Mouse (Mus musculus) liver, embryonic 14.5 days (tissue): Measurements from ENCODE around the gene D930020B18Rik. TPM values are rescaled to one million over a fixed set of nuclear protein-coding genes. Genes with fewer than 3 reads are reported as not detected.
A peak's percentile ranks its signal among the peaks of the same experiment; 100 is the strongest.

Source experiments
- ATAC-seq: fragments of 200-750 bp; cut with Nextera tagmentation; 2 replicates; pipeline ENCODE4 v1.8.0; 2017; ENCODE audit warnings: moderate number of reproducible peaks, mild to moderate bottlenecking, moderate library complexity; ENCODE audit not compliant: insufficient read depth
- DNase-seq, 3 experiments: peaks; one replicate each; pipeline ENCODE4 v3.0.0-alpha.2; 2012 to 2013; ENCODE audit warnings: low read depth in 3 of 3, low spot score in 3 of 3
- H3K27ac ChIP-seq: fragments of 300-500 bp; sonication (generic); 2 replicates; pipeline ENCODE4 v1.5.1; 2014; ENCODE audit warnings: moderate library complexity, mild to moderate bottlenecking, control low read depth, inconsistent platforms
- H3K27me3 ChIP-seq: fragments of 300-500 bp; sonication (generic); 2 replicates; pipeline ENCODE4 v1.6.1; 2014; ENCODE audit warnings: mild to moderate bottlenecking, low read length, moderate library complexity; ENCODE audit not compliant: control insufficient read depth, insufficient read depth
- H3K36me3 ChIP-seq: fragments of 300-500 bp; sonication (generic); replicated peaks from 2 replicates; pipeline ENCODE4 v1.6.1; 2014; ENCODE audit warnings: low read depth; ENCODE audit not compliant: control insufficient read depth, insufficient read depth
- H3K4me1 ChIP-seq, 2 experiments: fragments of 200-500 bp in 1 of 2; fragments of 300-500 bp in 1 of 2; sonication (generic) in 1 of 2; replicated peaks; 2 replicates each; pipeline ENCODE4 v1.6.1; 2012 to 2014; ENCODE audit warnings: antibody characterized with exemption in 1 of 2, inconsistent platforms in 1 of 2, low read length in 1 of 2; ENCODE audit not compliant: control insufficient read depth in 2 of 2, insufficient read depth in 2 of 2
- H3K4me2 ChIP-seq: fragments of 300-500 bp; sonication (generic); 2 replicates; pipeline ENCODE4 v1.6.1; 2014; ENCODE audit warnings: low read depth, mild to moderate bottlenecking, control low read depth, moderate library complexity
- H3K4me3 ChIP-seq, 2 experiments: fragments of 200-500 bp in 1 of 2; fragments of 300-500 bp in 1 of 2; sonication (generic) in 1 of 2; 2 replicates each; pipeline ENCODE4 v1.5.1; 2012 to 2014; ENCODE audit warnings: low read depth in 2 of 2, low read length in 2 of 2, mild to moderate bottlenecking in 2 of 2, control low read depth in 1 of 2, inconsistent platforms in 1 of 2, moderate library complexity in 1 of 2; ENCODE audit not compliant: insufficient read depth in 1 of 2
- H3K9ac ChIP-seq: fragments of 300-500 bp; sonication (generic); replicated peaks from 2 replicates; pipeline ENCODE4 v1.6.1; 2014; ENCODE audit warnings: mild to moderate bottlenecking, control low read depth, moderate library complexity
- H3K9me3 ChIP-seq: fragments of 300-500 bp; sonication (generic); 2 replicates; pipeline ENCODE4 v1.6.1; 2016; ENCODE audit warnings: low read length, mixed read lengths; ENCODE audit not compliant: control insufficient read depth
- CTCF ChIP-seq: IDR thresholded peaks from 2 replicates; pipeline ENCODE4 v1.5.1; 2016; ENCODE audit warnings: antibody characterized with exemption, low read depth, control low read depth
- EP300 ChIP-seq: IDR thresholded peaks from 2 replicates; pipeline ENCODE4 v1.6.1; 2016; ENCODE audit warnings: antibody characterized with exemption, low read depth
- WGBS: fragments of 180-500 bp; shearing (Covaris S2); extraction: QIAGEN DNeasy Blood & Tissue Kit; methylation state at CpG from one replicate; pipeline ENCODE4 v1.1.7; 2014; ENCODE audit not compliant: insufficient replicate concordance; 5-methylcytosine and 5-hydroxymethylcytosine counted together
- microRNA-seq: library from miRNA; unstranded; fragments of <30 nt; microRNA quantifications from one replicate; pipeline ENCODE4, GENCODE M21; 2016
- polyA plus RNA-seq, 2 experiments: library from polyadenylated mRNA; depleted of rRNA in 1 of 2; stranded (reverse) in 1 of 2; unstranded in 1 of 2; fragments of >200 nt; fragmentation: Nextera tagmentation in 1 of 2; extraction: Ambion mirVana in 1 of 2; gene quantifications; 2 replicates each; pipeline versions ENCODE4 v1.2.1 to v1.2.3; 2012 to 2014

The D930020B18Rik gene
- polyA plus RNA-seq, 2 experiments: 0.04 TPM; not detected in 1

- Histone ChIP-seq H3K27ac (no peak overlapping the region), H3K9me3 (no peaks in the 10 kb centered on the region), H3K36me3 (no peaks in the 10 kb centered on the region), H3K27me3 (no peaks in the 10 kb centered on the region), H3K4me2 (no peak overlapping the region), H3K9ac (no peak overlapping the region), H3K4me3 (no peak overlapping the region), H3K4me1 (no peaks in the 10 kb centered on the region)
- 42% methylated on average over 8 of the region's 8 CpGs for WGBS
- DNase-seq (no peak), ATAC-seq (no peak)
- TF ChIP-seq CTCF (no peak), EP300 (no peak)
Observed at GRCm38 (mm10) chr10:121731048-121731725, 89.8 kb downstream of the D930020B18Rik start.

GRCm38 (mm10) chr10:121732542-121732941 lies 91.2 kb downstream of the D930020B18Rik start:
- no peaks in the 10 kb centered on the region for H3K36me3 ChIP-seq
- DNase-seq (no peak), ATAC-seq (no peak)
- H3K9me3 ChIP-seq: no peaks in the 10 kb centered on the region
- 77% methylated on average over 9 of the region's 9 CpGs for WGBS
- H3K4me3 ChIP-seq: no peak overlapping the region
- no peak overlapping the region for H3K4me2 ChIP-seq
- no peaks in the 10 kb centered on the region for H3K27me3 ChIP-seq
- no peak overlapping the region for H3K9ac ChIP-seq
- H3K27ac ChIP-seq: no peak overlapping the region
- H3K4me1 ChIP-seq: no peaks in the 10 kb centered on the region
- TF ChIP-seq CTCF: no peak
- no peak for TF ChIP-seq EP300

GRCm38 (mm10) chr10:121737256-121737655 lies 95.9 kb downstream of the D930020B18Rik start:
- ATAC-seq: no peak
- no peak for DNase-seq
- H3K36me3 ChIP-seq: no peaks in the 10 kb centered on the region

GRCm38 (mm10) chr10:121739548-121740505 lies 98.4 kb downstream of the D930020B18Rik start, which contains the start of gene BC048403:
TSS of gene BC048403 (plus strand) at chr10:121739937.
- Histone ChIP-seq H3K36me3 (no peaks in the 10 kb centered on the region), H3K27me3 (no peaks in the 10 kb centered on the region), H3K9me3 (no peaks in the 10 kb centered on the region), H3K9ac (peak within 1 kb of the TSS; percentile 67), H3K4me1 (peaks cover 7 to 9% of the 10 kb centered on the region in 2 experiments; a peak in 3 of 4 replicates), H3K4me2 (peak within 1 kb of the TSS; percentile 83), H3K4me3 (peak within 1 kb of the TSS; percentile 78), H3K27ac (no peak within 1 kb of the TSS)
- under 1% methylated on average over 68 of the region's 68 CpGs for WGBS
- TF ChIP-seq CTCF (no peak), EP300 (no peak)
- DNase-seq (peak; percentile 69 to 78 (median 70)), ATAC-seq (peak; percentile 97)

More at GRCm38 (mm10) chr10:121737256-121737655, 95.9 kb downstream of the D930020B18Rik start:
- Histone ChIP-seq H3K27ac (no peak overlapping the region), H3K4me1 (peaks cover 7 to 9% of the 10 kb centered on the region in 2 experiments; a peak in 3 of 4 replicates), H3K9me3 (no peaks in the 10 kb centered on the region), H3K4me3 (no peak overlapping the region), H3K27me3 (no peaks in the 10 kb centered on the region), H3K9ac (no peak overlapping the region), H3K4me2 (no peak overlapping the region)
- TF ChIP-seq EP300 (no peak), CTCF (no peak)
- WGBS: 71% methylated on average over 3 of the region's 3 CpGs

GRCm38 (mm10) chr10:121742336-121742735 lies 100.9 kb downstream of the D930020B18Rik start:
- Histone ChIP-seq H3K4me1 (peaks cover 7 to 9% of the 10 kb centered on the region in 2 experiments; a peak in 3 of 4 replicates), H3K9ac (no peak overlapping the region), H3K4me3 (no peak overlapping the region), H3K9me3 (no peaks in the 10 kb centered on the region), H3K27me3 (no peaks in the 10 kb centered on the region), H3K27ac (no peak overlapping the region), H3K36me3 (peaks cover 2% of the 10 kb centered on the region), H3K4me2 (no peak overlapping the region)
- no peak for ATAC-seq
- TF ChIP-seq CTCF (no peak), EP300 (no peak)
- no peak for DNase-seq
- 63% methylated on average over 4 of the region's 4 CpGs for WGBS

Small RNA genes within 50 kb of the gene (microRNA-seq; reads per million reads assigned to microRNA genes)
- not detected for gene Gm24330

Other genes starting within 250 kb of the D930020B18Rik start
- 5.7 and 8.6 TPM in 2 replicates for gene Rassf3, start 165.2 kb upstream of the D930020B18Rik start, polyA plus RNA-seq (2012; rRNA removed)
- gene Rassf3, start 165.2 kb upstream of the D930020B18Rik start, polyA plus RNA-seq (2014; fragmentation: Nextera tagmentation; extraction: Ambion mirVana): 7.9 and 10.8 TPM in 2 replicates
- gene Tbk1, start 54.8 kb upstream of the D930020B18Rik start, polyA plus RNA-seq (2012; rRNA removed): 6.6 and 13.6 TPM in 2 replicates
- 17.1 and 18.0 TPM in 2 replicates for gene Tbk1, start 54.8 kb upstream of the D930020B18Rik start, polyA plus RNA-seq (2014; fragmentation: Nextera tagmentation; extraction: Ambion mirVana)
- gene Xpot, start 15.3 kb upstream of the D930020B18Rik start, polyA plus RNA-seq (2012; rRNA removed): 40.3 and 47.4 TPM in 2 replicates
- gene Xpot, start 15.3 kb upstream of the D930020B18Rik start, polyA plus RNA-seq (2014; fragmentation: Nextera tagmentation; extraction: Ambion mirVana): 26.2 and 31.4 TPM in 2 replicates
- 1.9 and 2.3 TPM in 2 replicates for gene BC048403, start 98.3 kb downstream of the D930020B18Rik start, polyA plus RNA-seq (2012; rRNA removed)
- 1.8 TPM in 2 replicates for gene BC048403, start 98.3 kb downstream of the D930020B18Rik start, polyA plus RNA-seq (2014; fragmentation: Nextera tagmentation; extraction: Ambion mirVana)